Mouse (Mus musculus): Measurements from ENCODE around the gene Tbl1x.

DNA sequence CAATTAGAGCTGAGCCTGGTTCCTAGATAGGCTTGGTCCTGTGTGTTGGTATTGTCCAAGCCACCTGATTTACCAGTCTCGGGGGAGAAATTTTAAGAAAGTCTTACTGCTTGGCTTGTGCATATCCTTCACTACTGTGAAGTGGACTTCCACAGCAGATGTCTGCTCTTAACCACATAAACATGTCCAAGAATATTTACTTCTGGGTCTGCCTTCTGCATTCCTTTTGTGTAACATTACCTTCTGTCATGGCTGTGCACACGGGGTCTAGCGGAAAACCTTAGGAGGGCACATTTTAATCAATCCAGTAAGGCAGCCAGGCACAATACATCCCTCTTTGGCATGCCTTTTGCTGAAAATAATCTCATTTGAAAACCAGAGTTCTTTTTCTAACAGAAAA, 125.7 kb downstream of the Tbl1x start:
- TF ChIP-seq POLR2A (IDR thresholded peaks at IDR 0.05; ENCODE audit: low read depth, low read length) (no peak), CTCF (conservative IDR thresholded peaks at IDR 0.05; ENCODE audit: insufficient read depth, insufficient read length, low read depth, low read length) (no peak)
